Mouse (Mus musculus) heart, postnatal 0 days (tissue): ENCODE measurements at regions not wholly inside any gene's neighbourhood (a gene's known extent, or its start where the extent isn't known, plus 50 kb on each side); places are given as distances from the start of the nearest gene placed in this dataset.

Experiments used
- ATAC-seq: fragments of 200-750 bp; cut with Nextera tagmentation; 2 replicates; pipeline ENCODE4 v1.8.0; 2017; ENCODE audit warnings: low read depth, moderate number of reproducible peaks, moderate library complexity; ENCODE audit not compliant: insufficient read depth
- DNase-seq: peaks from one replicate; pipeline ENCODE4 v3.0.0-alpha.2; 2016; ENCODE audit warnings: low spot score
- H3K27ac ChIP-seq: fragments of 300-500 bp; sonication (generic); 2 replicates; pipeline ENCODE4 v1.5.1; 2014; ENCODE audit warnings: low read depth, mild to moderate bottlenecking
- H3K27me3 ChIP-seq: fragments of 300-500 bp; sonication (generic); 2 replicates; pipeline ENCODE4 v1.6.1; 2014; ENCODE audit warnings: low read length, mixed read lengths; ENCODE audit not compliant: control insufficient read depth, insufficient read depth
- H3K36me3 ChIP-seq: fragments of 300-500 bp; sonication (generic); replicated peaks from 2 replicates; pipeline ENCODE4 v1.6.1; 2014; ENCODE audit warnings: low read length, mixed read lengths; ENCODE audit not compliant: control insufficient read depth, insufficient read depth
- H3K4me1 ChIP-seq: fragments of 300-500 bp; sonication (generic); 2 replicates; pipeline ENCODE4 v1.6.1; 2014; ENCODE audit warnings: antibody characterized with exemption; ENCODE audit not compliant: control insufficient read depth, insufficient read depth
- H3K4me2 ChIP-seq: fragments of 300-500 bp; sonication (generic); 2 replicates; pipeline ENCODE4 v1.6.1; 2014; ENCODE audit warnings: low read depth, mild to moderate bottlenecking, low read length, moderate library complexity
- H3K4me3 ChIP-seq: fragments of 300-500 bp; sonication (generic); 2 replicates; pipeline ENCODE4 v1.5.1; 2014; ENCODE audit warnings: low read depth, low read length
- H3K9ac ChIP-seq: fragments of 300-500 bp; sonication (generic); replicated peaks from 2 replicates; pipeline ENCODE4 v1.6.1; 2014; ENCODE audit warnings: low read depth, low read length, mixed read lengths
- H3K9me3 ChIP-seq: fragments of 300-500 bp; sonication (generic); replicated peaks from 2 replicates; pipeline ENCODE4 v1.6.1; 2016; ENCODE audit warnings: low read length; ENCODE audit not compliant: control insufficient read depth
- CTCF ChIP-seq: IDR thresholded peaks from 2 replicates; pipeline ENCODE4 v1.5.1; 2016; ENCODE audit warnings: antibody characterized with exemption, control low read depth, low read depth
- EP300 ChIP-seq: IDR thresholded peaks from 2 replicates; pipeline ENCODE4 v1.6.1; 2016; ENCODE audit warnings: antibody characterized with exemption, low read depth
- WGBS: fragments of 180-500 bp; shearing (Covaris S2); extraction: QIAGEN DNeasy Blood & Tissue Kit; methylation state at CpG from one replicate; pipeline ENCODE4 v1.1.7; 2014; 5-methylcytosine and 5-hydroxymethylcytosine counted together

- Histone ChIP-seq H3K9ac (no peak overlapping the region), H3K4me2 (no peak overlapping the region), H3K9me3 (no peaks in the 10 kb centered on the region), H3K36me3 (no peaks in the 10 kb centered on the region), H3K27ac (no peak overlapping the region), H3K4me1 (no peaks in the 10 kb centered on the region), H3K27me3 (no peaks in the 10 kb centered on the region), H3K4me3 (no peak overlapping the region)
- TF ChIP-seq CTCF (no peak), EP300 (no peak)
- ATAC-seq (no peak), DNase-seq (no peak)
- WGBS: 72% methylated on average over 4 of the region's 4 CpGs
These were observed 445.6 kb downstream of the Synb start for GRCm38 (mm10) chr14:68848506-68848905.

GRCm38 (mm10) chr14:68847609-68848008 lies 446.5 kb downstream of the Synb start:
- ATAC-seq (no peak), DNase-seq (no peak)
- Histone ChIP-seq H3K4me2 (no peak overlapping the region), H3K27me3 (no peaks in the 10 kb centered on the region), H3K4me3 (no peak overlapping the region), H3K36me3 (no peaks in the 10 kb centered on the region), H3K27ac (no peak overlapping the region), H3K9me3 (no peaks in the 10 kb centered on the region), H3K4me1 (no peaks in the 10 kb centered on the region), H3K9ac (no peak overlapping the region)
- TF ChIP-seq CTCF: no peak
- TF ChIP-seq EP300: no peak

- Histone ChIP-seq H3K4me2 (no peak overlapping the region), H3K9me3 (no peaks in the 10 kb centered on the region), H3K9ac (no peak overlapping the region), H3K27me3 (no peaks in the 10 kb centered on the region), H3K36me3 (no peaks in the 10 kb centered on the region), H3K27ac (no peak overlapping the region), H3K4me1 (no peaks in the 10 kb centered on the region), H3K4me3 (no peak overlapping the region)
- no peak for DNase-seq
- WGBS: 74% methylated on average over 8 of the region's 8 CpGs
- TF ChIP-seq CTCF: no peak
- no peak for TF ChIP-seq EP300
- no peak for ATAC-seq
These were observed 473.9 kb downstream of the Synb start for GRCm38 (mm10) chr14:68820241-68820640.

- Histone ChIP-seq H3K4me2 (no peak overlapping the region), H3K27me3 (no peaks in the 10 kb centered on the region), H3K9me3 (no peaks in the 10 kb centered on the region), H3K4me1 (no peaks in the 10 kb centered on the region), H3K4me3 (no peak overlapping the region), H3K9ac (no peak overlapping the region), H3K27ac (no peak overlapping the region), H3K36me3 (no peaks in the 10 kb centered on the region)
- TF ChIP-seq CTCF (no peak), EP300 (no peak)
- ATAC-seq (no peak), DNase-seq (no peak)
- 79% methylated on average over 3 of the region's 3 CpGs for WGBS
These were observed 485.1 kb downstream of the Synb start for GRCm38 (mm10) chr14:68808976-68809375.

GRCm38 (mm10) chr14:68807918-68808317 lies 486.2 kb downstream of the Synb start:
- no peak for TF ChIP-seq EP300
- TF ChIP-seq CTCF: no peak
- Histone ChIP-seq H3K9me3 (no peaks in the 10 kb centered on the region), H3K27me3 (no peaks in the 10 kb centered on the region), H3K4me2 (no peak overlapping the region), H3K36me3 (no peaks in the 10 kb centered on the region), H3K27ac (no peak overlapping the region), H3K9ac (no peak overlapping the region), H3K4me1 (no peaks in the 10 kb centered on the region), H3K4me3 (no peak overlapping the region)
- WGBS: 60% methylated on average over 3 of the region's 3 CpGs
- DNase-seq (no peak), ATAC-seq (no peak)

GRCm38 (mm10) chr14:68806646-68807045 lies 487.5 kb downstream of the Synb start:
- no peaks in the 10 kb centered on the region for H3K27me3 ChIP-seq
- ATAC-seq (no peak), DNase-seq (no peak)
- H3K9ac ChIP-seq: no peak overlapping the region
- TF ChIP-seq CTCF (no peak), EP300 (no peak)
- H3K9me3 ChIP-seq: no peaks in the 10 kb centered on the region
- H3K4me1 ChIP-seq: no peaks in the 10 kb centered on the region
- H3K4me2 ChIP-seq: no peak overlapping the region
- no peak overlapping the region for H3K4me3 ChIP-seq
- WGBS: 69% methylated on average over 1 of the region's 1 CpGs
- no peak overlapping the region for H3K27ac ChIP-seq
- no peaks in the 10 kb centered on the region for H3K36me3 ChIP-seq
